Mouse (Mus musculus) heart, embryonic 13.5 days (tissue): Measurements from ENCODE around the gene Rfpl4b. TPM values are rescaled to one million over a fixed set of nuclear protein-coding genes. Genes with fewer than 3 reads are reported as not detected.
"Not testable (repeated sequence)": the region's sequence is repeated elsewhere in the genome, so short reads cannot be mapped to it uniquely, and the experiment has no call there.

Source experiments
- ATAC-seq: fragments of 200-750 bp; cut with Nextera tagmentation; 2 replicates; pipeline ENCODE4 v1.8.0; 2017; ENCODE audit warnings: moderate TSS enrichment; ENCODE audit not compliant: insufficient number of reproducible peaks, low FRiP score, low TSS enrichment; ENCODE audit errors: extremely low read depth
- H3K27ac ChIP-seq: fragments of 300-500 bp; sonication (generic); replicated peaks from 2 replicates; pipeline ENCODE4 v1.5.1; 2015; ENCODE audit warnings: moderate library complexity, mild to moderate bottlenecking, inconsistent platforms
- H3K27me3 ChIP-seq: fragments of 300-500 bp; sonication (generic); replicated peaks from 2 replicates; pipeline ENCODE4 v1.6.1; 2015; ENCODE audit warnings: mild to moderate bottlenecking, inconsistent platforms
- H3K36me3 ChIP-seq: fragments of 300-500 bp; sonication (generic); 2 replicates; pipeline ENCODE4 v1.6.1; 2015; ENCODE audit warnings: mild to moderate bottlenecking, inconsistent platforms
- H3K4me1 ChIP-seq: fragments of 300-500 bp; sonication (generic); 2 replicates; pipeline ENCODE4 v1.6.1; 2015; ENCODE audit warnings: inconsistent platforms
- H3K4me2 ChIP-seq: fragments of 300-500 bp; sonication (generic); 2 replicates; pipeline ENCODE4 v1.6.1; 2015; ENCODE audit warnings: inconsistent platforms, mild to moderate bottlenecking, moderate library complexity
- H3K4me3 ChIP-seq: fragments of 300-500 bp; sonication (generic); 2 replicates; pipeline ENCODE4 v1.5.1; 2015; ENCODE audit warnings: moderate library complexity, mild to moderate bottlenecking, inconsistent platforms
- H3K9ac ChIP-seq: fragments of 300-500 bp; sonication (generic); 2 replicates; pipeline ENCODE4 v1.6.1; 2015; ENCODE audit warnings: inconsistent platforms, mild to moderate bottlenecking, moderate library complexity
- H3K9me3 ChIP-seq: fragments of 300-500 bp; sonication (generic); 2 replicates; pipeline ENCODE4 v1.6.1; 2016; ENCODE audit warnings: inconsistent platforms
- WGBS: fragments of 180-500 bp; shearing (Covaris S2); methylation state at CpG from one replicate; pipeline ENCODE4 v1.1.7; 2015; ENCODE audit warnings: mixed read lengths; 5-methylcytosine and 5-hydroxymethylcytosine counted together
- polyA plus RNA-seq: library from polyadenylated mRNA; unstranded; fragments of >200 nt; fragmentation: Nextera tagmentation; extraction: Ambion mirVana; gene quantifications from 2 replicates; pipeline ENCODE4 v1.2.1, GENCODE M21; 2015

Rfpl4b gene
- polyA plus RNA-seq, result not detected in 2 replicates

- Histone ChIP-seq H3K27ac (no peak within 1 kb of the TSS), H3K9ac (no peak within 1 kb of the TSS), H3K36me3 (no peaks in the 10 kb centered on the region), H3K27me3 (no peaks in the 10 kb centered on the region), H3K4me2 (no peak within 1 kb of the TSS), H3K4me3 (no peak within 1 kb of the TSS), H3K4me1 (no peaks in the 10 kb centered on the region), H3K9me3 (peaks cover 13% of the 10 kb centered on the region)
- 82% methylated on average over 3 of the region's 3 CpGs for WGBS
- no peak for ATAC-seq
Observed at GRCm38 (mm10) chr10:38821679-38822078, at the start of gene Rfpl4b. Gene Rfpl4b (minus strand): TSS chr10:38821779.

- ATAC-seq, result no peak
- Histone ChIP-seq H3K9ac (no peak overlapping the region), H3K4me3 (no peak overlapping the region), H3K27me3 (no peaks in the 10 kb centered on the region), H3K4me2 (no peak overlapping the region), H3K4me1 (peaks cover 3% of the 10 kb centered on the region; the same call in 1 of the 2 replicates), H3K36me3 (no peaks in the 10 kb centered on the region), H3K27ac (no peak overlapping the region), H3K9me3 (no peaks in the 10 kb centered on the region)
- WGBS, result 48% methylated on average over 2 of the region's 2 CpGs
Observed at GRCm38 (mm10) chr10:38855186-38855585, 33.6 kb upstream of the Rfpl4b start.

GRCm38 (mm10) chr10:38850006-38850405 lies 28.4 kb upstream of the Rfpl4b start:
- not testable (repeated sequence) for H3K4me3 ChIP-seq, H3K27me3 ChIP-seq, H3K9ac ChIP-seq, ATAC-seq, H3K4me1 ChIP-seq, H3K27ac ChIP-seq, H3K9me3 ChIP-seq, H3K4me2 ChIP-seq, H3K36me3 ChIP-seq
- 47% methylated on average over 5 of the region's 5 CpGs for WGBS

GRCm38 (mm10) chr10:38848884-38849499 lies 27.4 kb upstream of the Rfpl4b start:
- Histone ChIP-seq H3K4me1 (no peaks in the 10 kb centered on the region), H3K9ac (no peak overlapping the region), H3K4me3 (no peak overlapping the region), H3K36me3 (no peaks in the 10 kb centered on the region), H3K9me3 (no peaks in the 10 kb centered on the region), H3K27ac (no peak overlapping the region), H3K27me3 (no peaks in the 10 kb centered on the region), H3K4me2 (no peak overlapping the region)
- 21% methylated on average over 8 of the region's 8 CpGs for WGBS
- no peak for ATAC-seq

- 83% methylated on average over 4 of the region's 4 CpGs for WGBS
- no peak overlapping the region for H3K4me2 ChIP-seq
- no peaks in the 10 kb centered on the region for H3K36me3 ChIP-seq
- H3K9me3 ChIP-seq, result no peaks in the 10 kb centered on the region
- no peaks in the 10 kb centered on the region for H3K4me1 ChIP-seq
- no peak for ATAC-seq
- no peak overlapping the region for H3K27ac ChIP-seq
- no peaks in the 10 kb centered on the region for H3K27me3 ChIP-seq
- H3K9ac ChIP-seq, result no peak overlapping the region
- no peak overlapping the region for H3K4me3 ChIP-seq
Observed at GRCm38 (mm10) chr10:38848231-38848630, 26.7 kb upstream of the Rfpl4b start.

- Histone ChIP-seq H3K9me3 (peaks cover 22% of the 10 kb centered on the region), H3K4me1 (no peaks in the 10 kb centered on the region), H3K4me3 (no peak overlapping the region), H3K36me3 (no peaks in the 10 kb centered on the region), H3K27ac (no peak overlapping the region), H3K9ac (no peak overlapping the region), H3K4me2 (no peak overlapping the region), H3K27me3 (no peaks in the 10 kb centered on the region)
- ATAC-seq, result no peak
- 40% methylated on average over 1 of the region's 1 CpGs for WGBS
Observed at GRCm38 (mm10) chr10:38823741-38824140, 2.2 kb upstream of the Rfpl4b start.

- no peaks in the 10 kb centered on the region for H3K36me3 ChIP-seq
- H3K4me2 ChIP-seq, result no peak overlapping the region
- no peak overlapping the region for H3K9ac ChIP-seq
- H3K27ac ChIP-seq, result no peak overlapping the region
- H3K4me3 ChIP-seq, result no peak overlapping the region
- no peak for ATAC-seq
- H3K27me3 ChIP-seq, result no peaks in the 10 kb centered on the region
- H3K4me1 ChIP-seq, result no peaks in the 10 kb centered on the region
- no peaks in the 10 kb centered on the region for H3K9me3 ChIP-seq
- 86% methylated on average over 2 of the region's 2 CpGs for WGBS
Observed at GRCm38 (mm10) chr10:38806056-38806455, 15.5 kb downstream of the Rfpl4b start.

- Histone ChIP-seq H3K4me1 (no peaks in the 10 kb centered on the region), H3K36me3 (no peaks in the 10 kb centered on the region), H3K27me3 (no peaks in the 10 kb centered on the region), H3K9ac (no peak overlapping the region), H3K4me2 (no peak overlapping the region), H3K27ac (no peak overlapping the region), H3K9me3 (no peaks in the 10 kb centered on the region), H3K4me3 (no peak overlapping the region)
- no peak for ATAC-seq
- 85% methylated on average over 8 of the region's 8 CpGs for WGBS
Observed at GRCm38 (mm10) chr10:38804047-38804446, 17.5 kb downstream of the Rfpl4b start.

- Histone ChIP-seq H3K9me3 (no peaks in the 10 kb centered on the region), H3K4me2 (no peak overlapping the region), H3K9ac (no peak overlapping the region), H3K4me1 (no peaks in the 10 kb centered on the region), H3K27me3 (no peaks in the 10 kb centered on the region), H3K27ac (no peak overlapping the region), H3K36me3 (no peaks in the 10 kb centered on the region), H3K4me3 (no peak overlapping the region)
- WGBS, result 76% methylated on average over 7 of the region's 7 CpGs
- ATAC-seq, result no peak
Observed at GRCm38 (mm10) chr10:38803304-38803703, 18.3 kb downstream of the Rfpl4b start.

GRCm38 (mm10) chr10:38788612-38789011 lies 33.0 kb downstream of the Rfpl4b start:
- H3K27me3 ChIP-seq, result no peaks in the 10 kb centered on the region
- no peak overlapping the region for H3K27ac ChIP-seq
- no peak for ATAC-seq
- no peak overlapping the region for H3K9ac ChIP-seq
- WGBS, result 60% methylated on average over 3 of the region's 3 CpGs
- no peaks in the 10 kb centered on the region for H3K9me3 ChIP-seq
- H3K4me1 ChIP-seq, result no peaks in the 10 kb centered on the region
- H3K4me3 ChIP-seq, result no peak overlapping the region
- H3K4me2 ChIP-seq, result no peak overlapping the region
- no peaks in the 10 kb centered on the region for H3K36me3 ChIP-seq
